Mouse (Mus musculus) layer of hippocampus, adult 8-10 months (tissue): ENCODE data around the gene Psmg4. TPM values are rescaled to one million over a fixed set of nuclear protein-coding genes. Genes with fewer than 3 reads are reported as not detected.

Experiments
- DNase-seq, 2 experiments: peaks; one replicate each; pipeline ENCODE4 v3.0.0; 2022; ENCODE audit warnings: low spot score in 2 of 2
- total RNA-seq, 4 experiments: library from RNA; stranded (reverse); gene quantifications; 2 replicates each; pipeline ENCODE4 v1.2.4; 2022

Psmg4 gene
- total RNA-seq, 4 experiments from 2014 or later: 14.6 to 35.2 (median 23.7) TPM

DNA sequence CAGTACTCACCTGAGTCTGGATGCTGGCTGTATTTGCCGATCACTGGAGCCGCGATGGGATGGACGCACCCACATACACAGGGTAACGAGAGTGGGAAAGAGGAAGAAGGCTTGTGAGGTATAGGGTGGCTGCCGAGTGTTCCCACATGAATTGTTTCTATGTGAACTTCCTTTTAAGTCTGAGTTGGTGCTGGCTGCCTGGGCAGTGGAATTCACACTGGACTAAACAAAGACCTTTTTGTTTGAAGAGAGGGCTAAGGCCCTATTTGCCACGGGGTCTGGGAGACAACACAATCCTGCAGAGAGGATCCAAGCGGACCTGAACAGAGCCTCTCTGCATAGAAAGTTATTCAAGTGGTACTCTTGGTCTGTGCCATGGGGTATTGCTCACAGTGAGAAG, 30.6 kb downstream of the Psmg4 start:
- DNase-seq: no peak

- no peak for DNase-seq
Measured at GRCm38 (mm10) chr13:34195676-34196075, 32.9 kb downstream of the Psmg4 start.

DNA sequence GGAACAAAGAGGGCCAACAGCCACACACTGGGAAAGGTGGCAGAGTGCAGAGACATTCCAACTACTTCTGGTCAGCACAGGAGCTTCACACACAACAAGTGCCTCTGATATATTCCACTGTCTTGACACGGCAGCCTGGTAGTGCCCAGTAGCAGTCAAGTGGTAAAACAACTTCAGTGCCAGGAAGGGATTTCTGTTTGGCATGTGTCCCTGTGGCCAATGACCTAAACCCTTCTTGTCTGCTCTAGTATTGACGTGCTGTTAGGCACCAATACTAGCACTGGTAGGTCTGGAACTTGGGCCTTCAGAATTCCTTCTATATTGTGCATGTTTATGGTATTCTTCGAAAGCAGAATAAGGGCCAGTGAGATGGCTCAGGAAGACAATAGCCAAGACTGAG, 42.5 kb downstream of the Psmg4 start:
- no peak for DNase-seq

DNA sequence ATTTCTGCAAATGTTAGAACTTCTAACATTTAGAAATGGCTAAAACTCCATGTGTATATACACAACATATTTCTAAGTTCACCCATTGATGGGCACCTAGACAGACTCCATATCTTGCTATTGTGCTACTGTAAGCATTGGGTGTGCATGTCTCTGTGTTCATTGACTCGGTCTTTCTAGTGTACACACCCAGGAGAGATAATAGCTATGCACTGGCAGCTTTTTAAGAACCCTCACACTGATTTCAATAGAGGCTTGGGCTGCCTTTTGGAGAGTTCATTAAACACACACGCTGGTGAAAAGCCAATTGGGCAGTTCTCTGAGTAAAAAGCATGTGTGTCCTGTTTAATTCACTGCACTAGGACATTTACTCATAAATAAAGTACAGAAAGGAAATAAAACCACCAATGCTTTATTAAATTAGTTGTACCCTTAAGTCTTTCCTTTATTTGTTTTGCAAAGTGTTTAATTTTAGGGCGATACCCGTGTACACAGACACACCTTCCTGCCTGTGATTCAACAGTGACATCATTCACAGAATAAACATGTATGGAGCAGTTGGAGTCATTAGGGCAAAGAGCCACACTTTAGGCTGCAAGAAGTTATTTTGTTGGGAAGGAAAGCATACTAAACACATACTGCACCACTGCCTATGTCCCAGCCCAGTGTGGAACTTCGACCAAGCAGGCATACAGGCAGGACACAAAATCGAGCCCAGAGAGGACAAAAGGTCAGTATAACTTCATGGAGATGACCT, 45.1 kb downstream of the Psmg4 start:
- DNase-seq: no peak

- DNase-seq: no peak
Measured at GRCm38 (mm10) chr13:34211261-34211775, 48.6 kb downstream of the Psmg4 start.

DNA sequence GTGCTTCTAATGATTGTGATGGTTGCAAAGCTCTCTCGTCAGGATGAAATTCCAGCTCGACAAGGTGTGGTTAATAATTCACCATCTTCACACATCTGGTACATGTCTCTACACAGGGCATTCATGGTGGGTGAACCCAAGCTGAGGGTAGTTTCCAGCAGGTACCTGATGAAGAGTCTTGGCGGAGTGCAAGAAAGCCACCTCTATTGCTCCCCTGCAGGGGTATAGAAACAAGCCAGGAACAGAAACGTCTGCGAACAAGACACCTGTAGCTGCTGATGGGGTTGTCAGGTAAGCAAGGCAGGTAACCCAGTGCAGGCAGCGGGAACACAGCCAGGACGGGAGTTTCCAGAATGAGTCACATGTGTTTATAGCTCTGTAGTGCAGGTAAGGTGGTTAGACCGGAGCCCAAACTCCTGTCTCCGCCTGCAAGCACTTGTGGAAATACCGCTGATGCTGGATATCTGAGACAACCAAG, 50.0 kb downstream of the Psmg4 start:
- no peak for DNase-seq

GRCm38 (mm10) chr13:34214855-34215254, 52.1 kb downstream of the Psmg4 start:
- DNase-seq: no peak

DNA sequence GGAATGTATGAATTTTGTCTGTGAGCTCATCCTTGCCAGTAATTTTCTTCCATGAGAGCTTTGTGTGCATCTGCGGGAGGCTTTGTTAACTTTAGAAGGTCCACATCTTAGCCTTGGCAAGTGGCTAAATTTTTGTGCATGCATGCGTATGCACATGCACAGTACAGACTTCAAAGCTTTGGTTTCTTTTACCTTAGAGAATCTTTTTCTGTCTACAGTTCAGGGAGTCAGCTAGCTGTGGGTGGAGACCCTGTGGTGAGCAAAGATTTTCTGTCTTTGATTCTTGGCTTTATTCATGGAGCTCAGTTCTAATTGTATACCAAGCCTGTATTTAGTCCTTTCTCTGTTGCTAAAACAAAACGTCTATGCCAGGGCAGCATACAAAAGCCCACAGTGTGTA, 56.0 kb downstream of the Psmg4 start:
- DNase-seq: no peak

DNA sequence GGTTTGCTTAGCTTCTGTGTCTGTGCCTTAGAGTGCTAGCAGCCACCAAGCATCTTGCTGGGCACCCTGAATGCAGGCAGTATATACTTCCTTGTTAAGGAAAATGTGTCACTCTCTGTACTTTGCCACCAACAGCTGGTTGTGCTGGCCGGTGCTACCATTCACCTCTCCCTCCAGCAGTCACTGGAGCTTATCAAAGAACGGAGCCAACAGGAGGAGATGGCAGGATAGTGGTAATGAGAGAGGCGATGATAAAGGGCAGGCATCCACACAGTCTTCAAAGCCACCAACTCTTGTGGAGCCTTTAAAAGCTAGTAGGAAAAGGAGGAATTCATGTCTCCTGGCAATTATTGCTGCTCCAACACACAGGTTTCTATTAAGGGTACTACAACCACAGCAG, 57.0 kb downstream of the Psmg4 start:
- DNase-seq: no peak

- no peak for DNase-seq
Measured at GRCm38 (mm10) chr13:34222985-34223384, 60.2 kb downstream of the Psmg4 start.

DNA sequence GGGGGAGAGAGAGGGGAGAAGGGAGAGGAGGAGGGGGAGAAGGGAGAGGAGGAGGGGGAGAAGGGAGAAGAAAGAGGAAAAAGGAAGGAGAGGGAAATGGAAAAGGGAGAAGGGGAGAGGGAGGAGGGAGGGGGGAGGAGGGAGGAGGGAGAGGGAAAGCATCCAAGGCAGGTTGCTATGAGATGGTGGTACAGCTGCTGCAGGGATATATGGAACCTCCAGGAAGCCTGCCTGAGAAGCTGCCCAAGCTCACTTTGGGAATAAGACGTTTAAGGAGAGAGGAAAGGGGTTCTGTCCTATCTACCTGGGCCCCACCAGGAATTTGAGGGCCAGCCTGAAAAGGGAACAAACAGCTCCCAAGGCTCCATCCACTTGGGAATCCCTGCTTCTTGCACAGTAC, 64.2 kb downstream of the Psmg4 start:
- DNase-seq: no peak

Other genes with a start within 250 kb of the Psmg4 start
- gene Nqo2, start 198.3 kb upstream of the Psmg4 start, total RNA-seq: 1 to 10 TPM; 5.8 to 9.3 (median 7.3) TPM
- gene Ripk1, start 160.6 kb upstream of the Psmg4 start, total RNA-seq: 1 to 10 TPM; 6.8 to 8.9 (median 7.8) TPM
- gene Serpinb6a, start 160.2 kb upstream of the Psmg4 start, total RNA-seq: 10 to 100 TPM; 44.1 to 52.0 (median 45.9) TPM
- 10 to 100 TPM; 43.5 to 64.1 (median 62.3) TPM for gene Bphl, start 125.4 kb upstream of the Psmg4 start, total RNA-seq
- 100 to 1,000 TPM; 852 to 915 (median 907) TPM for gene Tubb2a, start 85.0 kb upstream of the Psmg4 start, total RNA-seq
- gene Tubb2b, start 32.5 kb upstream of the Psmg4 start, total RNA-seq: 100 to 1,000 TPM; 198 to 220 (median 215) TPM
- 10 to 100 TPM; 32.3 to 41.6 (median 36.4) TPM for gene Slc22a23, start 182.2 kb downstream of the Psmg4 start, total RNA-seq